Mouse (Mus musculus): ENCODE data around the gene Fis1.
"Not testable (repeated sequence)": the region's sequence is repeated elsewhere in the genome, so short reads cannot be mapped to it uniquely, and the experiment has no call there.

Fis1 gene

DNA sequence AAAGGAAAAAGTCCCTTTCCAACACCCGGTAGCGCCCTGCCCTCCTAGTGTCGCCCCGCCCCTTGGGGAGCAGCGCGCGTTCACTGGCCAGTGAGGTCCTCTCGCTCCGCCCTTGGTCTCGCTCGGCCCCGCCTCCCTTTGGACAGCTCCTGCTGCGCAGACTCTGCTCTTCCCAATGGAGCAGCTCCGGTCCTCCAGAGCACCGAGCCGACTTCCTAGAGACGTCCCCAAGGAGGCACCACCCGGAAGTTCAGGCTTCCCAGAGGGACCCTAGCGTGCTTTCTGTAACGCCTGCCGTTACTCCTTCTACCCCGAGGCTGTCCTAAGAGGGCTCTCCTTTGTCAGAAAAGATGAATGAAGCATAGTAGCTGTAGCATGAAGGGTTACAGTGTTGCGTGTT is at the start of gene Fis1:
TSS of gene Fis1 (plus strand) at position 261 of the 400 bp plus-strand sequence.
- peak; percentile 94 for DNase-seq

DNA sequence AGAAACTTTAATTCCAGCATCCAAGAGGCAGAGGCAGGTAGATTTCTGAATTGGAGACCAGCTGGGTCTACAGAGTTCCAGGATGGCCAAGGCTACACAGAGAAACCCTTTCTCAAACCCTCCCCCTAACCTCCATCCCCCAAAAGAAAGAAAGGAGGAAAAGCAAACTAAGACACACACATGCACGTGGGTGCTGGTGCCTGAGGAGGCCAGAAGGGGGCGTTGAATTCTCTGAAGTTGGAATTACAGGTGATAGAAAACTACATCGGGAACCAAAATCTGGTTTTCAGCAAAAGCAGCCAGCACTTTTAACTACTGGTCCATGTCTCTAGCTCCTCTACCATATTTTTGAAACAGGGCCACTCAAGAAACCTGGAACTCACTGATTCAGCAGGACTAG is 48.5 kb upstream of the Fis1 start:
- no peak for DNase-seq

DNA sequence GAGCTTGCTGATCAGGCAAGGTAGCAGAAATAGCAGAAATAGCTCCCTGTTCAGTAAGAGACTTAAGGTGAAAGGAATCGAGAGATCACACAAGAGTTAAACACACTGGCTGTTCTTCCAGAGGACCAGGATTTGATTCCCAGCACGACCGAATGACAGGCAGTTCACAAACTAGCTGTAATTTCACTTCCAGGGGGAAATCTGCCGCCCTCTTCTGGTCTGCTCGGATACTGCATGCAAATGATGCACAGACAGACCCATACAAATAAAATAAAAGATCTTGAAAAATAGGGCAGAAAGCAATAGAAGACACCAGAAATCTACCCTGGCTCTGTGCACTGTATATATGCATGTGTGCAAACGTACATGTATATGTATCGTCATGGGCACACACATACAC is 47.4 kb upstream of the Fis1 start:
- DNase-seq, result peak; percentile 40

DNA sequence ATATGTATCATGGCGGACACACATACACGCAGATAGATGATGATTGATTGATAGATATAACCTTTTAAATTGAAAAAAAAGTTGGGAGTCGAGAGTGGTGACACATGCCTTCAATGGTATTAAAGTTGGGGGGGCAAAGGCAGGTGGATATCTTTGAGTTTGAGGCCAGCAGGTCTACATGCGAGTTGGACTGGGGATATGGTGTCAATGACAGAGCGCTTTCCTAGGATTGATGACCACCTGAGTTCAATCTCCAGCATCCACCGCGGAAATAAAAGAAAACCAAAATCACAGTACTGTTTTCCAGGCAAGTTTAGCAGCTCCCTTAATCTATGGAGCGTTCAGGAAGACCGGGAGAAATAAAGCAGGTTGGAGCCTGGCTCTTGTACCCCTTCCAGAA is 45.5 kb upstream of the Fis1 start:
- no peak for DNase-seq

DNA sequence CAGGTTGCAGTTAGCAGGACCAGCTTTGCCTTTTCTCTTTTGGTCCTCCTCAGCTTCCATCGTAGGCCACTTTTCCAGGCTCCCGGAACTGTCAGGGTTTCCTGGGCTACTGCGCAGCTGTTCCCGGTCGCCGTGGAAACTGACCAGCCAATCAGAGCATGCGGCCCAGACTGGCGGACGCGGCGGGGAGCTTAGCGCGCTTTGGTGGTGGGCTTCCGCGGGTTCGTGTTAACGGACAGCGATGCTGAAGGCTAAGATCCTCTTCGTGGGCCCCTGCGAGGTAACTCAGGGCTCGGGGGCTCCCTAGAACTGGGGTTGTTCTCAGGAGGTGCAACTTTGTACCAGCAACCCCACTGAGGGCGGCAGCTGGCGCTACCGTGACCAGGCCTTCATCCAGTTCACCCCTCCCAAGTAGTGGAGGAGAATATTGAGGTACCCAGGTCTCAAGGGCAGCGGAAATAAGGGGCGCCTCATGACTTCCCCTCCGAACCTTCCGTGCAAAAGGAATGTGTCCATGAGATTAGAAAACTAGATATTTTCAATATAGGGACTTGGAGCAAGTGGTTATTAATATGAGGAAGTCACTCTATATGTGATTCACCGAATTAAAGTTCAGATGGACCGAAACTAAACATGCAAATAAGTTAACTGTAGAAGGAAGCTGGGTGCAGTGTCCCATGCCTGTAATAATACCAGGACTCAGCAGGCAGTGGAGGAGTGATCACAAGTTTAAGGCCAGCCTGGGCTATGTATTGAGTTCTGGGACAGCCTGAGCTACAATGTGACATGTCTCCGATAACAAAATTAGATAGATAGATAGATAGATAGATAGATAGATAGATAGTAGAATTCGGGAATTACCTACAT is 44.9 kb upstream of the Fis1 start, which contains the start of gene Ift22:
TSS of gene Ift22 (plus strand) at position 160 of the 867 bp plus-strand sequence.
- peak; percentile 93 for DNase-seq

DNA sequence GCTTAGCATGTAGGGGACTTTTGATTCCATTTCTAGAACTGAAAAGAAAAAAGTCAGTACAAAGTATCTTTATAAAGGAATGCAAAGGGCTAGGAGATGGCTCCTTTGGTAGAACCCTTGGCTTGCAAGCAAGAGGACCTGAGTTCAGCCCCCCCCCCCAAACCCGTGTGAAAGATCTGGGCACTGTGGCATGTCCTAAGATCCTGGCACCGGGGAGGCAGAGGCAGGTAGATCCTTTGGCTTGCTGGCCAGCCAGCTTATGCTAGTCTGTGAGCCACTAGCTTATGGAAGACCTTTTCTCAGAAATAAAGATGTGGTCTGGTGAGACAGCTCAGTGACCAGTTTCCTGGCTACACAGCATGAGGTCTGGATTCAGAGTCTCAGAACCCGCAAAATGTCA is 38.9 kb upstream of the Fis1 start:
- no peak for DNase-seq

DNA sequence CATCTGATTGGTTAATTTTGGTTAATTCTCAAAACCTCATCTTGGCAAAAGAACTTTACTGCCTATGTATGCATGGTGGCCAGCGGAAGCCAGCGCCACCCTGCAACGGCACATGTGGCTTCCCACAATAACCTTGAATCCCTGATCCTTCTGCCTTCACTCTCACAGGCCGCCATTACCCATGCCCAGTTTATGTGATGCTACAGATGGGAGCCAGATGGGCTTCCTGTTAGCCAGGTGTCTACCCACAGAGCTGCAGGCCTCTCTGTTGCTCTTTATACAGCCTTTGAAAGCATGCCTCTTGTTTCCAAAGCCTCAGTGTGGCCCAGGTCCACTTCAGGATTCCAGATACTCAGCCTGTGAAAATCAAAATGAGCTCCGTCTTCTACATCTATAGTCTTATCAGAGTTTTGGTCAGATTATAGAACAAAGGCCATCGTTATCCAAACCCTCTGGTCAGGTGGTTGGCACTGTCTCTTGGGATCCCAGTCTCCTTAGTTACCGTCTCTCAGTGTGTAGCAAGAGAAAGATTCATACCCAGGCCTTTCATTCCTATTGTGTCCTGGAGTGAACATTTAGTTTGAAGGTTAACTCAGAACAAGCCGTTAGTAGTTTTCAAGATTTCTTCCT is 35.3 kb upstream of the Fis1 start:
- DNase-seq, result no peak

DNA sequence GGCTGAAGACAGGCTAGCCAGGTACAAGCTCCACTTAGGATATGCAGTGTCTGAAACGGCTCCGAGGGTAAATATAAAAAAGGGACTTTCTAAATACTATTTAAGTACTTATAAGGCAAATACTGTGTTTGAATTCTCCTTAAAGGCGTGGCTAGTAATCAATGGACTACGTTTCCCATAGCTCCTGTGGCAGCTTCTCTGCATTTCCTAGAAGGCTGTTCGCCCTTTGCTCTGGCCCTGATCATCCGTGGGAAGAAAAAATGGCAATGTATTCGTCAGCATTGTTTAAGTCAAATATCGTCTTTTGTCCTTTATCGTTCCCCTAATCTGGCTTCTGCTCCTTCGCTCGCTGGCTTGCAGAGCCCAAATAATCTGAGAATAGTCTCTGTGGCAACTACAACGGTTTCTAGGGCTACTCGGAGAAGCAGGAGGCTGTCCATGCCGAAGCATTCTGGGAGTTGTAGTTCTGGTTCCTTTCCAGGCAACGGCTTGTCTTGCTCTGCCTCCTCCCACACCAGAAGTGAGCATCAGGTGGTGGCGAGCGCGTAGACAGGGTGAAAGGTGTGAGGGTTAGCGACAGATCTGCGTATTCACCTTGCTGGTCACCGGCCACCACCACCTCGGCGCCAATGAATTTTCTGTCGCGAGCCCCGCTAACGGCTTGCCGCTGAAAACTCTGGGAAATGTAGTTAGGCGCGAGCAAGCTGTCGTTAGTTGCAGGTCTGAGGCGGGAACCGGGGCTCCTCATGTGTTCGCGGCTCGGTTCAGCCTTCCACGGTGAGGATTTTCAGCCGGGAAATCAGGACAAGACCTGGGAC is 34.2 kb upstream of the Fis1 start:
- DNase-seq, result peak; percentile 89

DNA sequence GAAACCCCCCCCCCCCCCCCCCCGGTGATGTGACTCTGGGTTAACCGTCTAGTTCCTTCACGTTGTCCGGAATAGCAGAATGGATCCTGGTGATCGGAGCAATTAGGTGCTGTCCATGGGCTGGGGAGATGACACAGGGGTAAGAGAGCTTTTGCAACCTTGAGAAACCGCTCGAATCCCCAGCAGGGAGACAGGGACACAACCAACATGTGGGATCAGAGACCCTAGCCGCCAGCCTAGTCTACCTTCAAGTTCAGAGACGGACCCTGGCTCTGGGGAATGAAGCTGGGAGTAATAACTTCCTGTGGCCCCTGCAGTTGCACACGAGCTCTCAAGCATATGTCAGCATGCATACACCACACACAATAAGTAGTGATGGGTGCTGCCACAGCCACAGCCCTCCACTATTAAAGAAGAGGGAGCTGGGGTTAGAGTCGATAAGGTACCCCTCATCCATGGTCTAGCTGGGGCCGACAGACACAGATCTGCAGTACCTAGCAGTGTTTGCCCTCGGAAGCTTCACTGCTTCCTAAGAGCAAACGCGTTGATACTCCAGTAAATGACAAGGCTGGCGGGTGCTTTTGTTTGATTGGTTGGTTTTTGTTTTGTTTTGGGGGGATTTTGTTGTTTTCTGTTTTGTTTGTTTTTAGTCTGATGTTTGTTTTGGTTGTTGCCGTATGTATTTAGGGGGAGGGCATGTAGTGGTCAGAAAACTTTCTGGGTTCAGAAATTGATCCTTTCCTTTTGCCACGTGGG is 33.4 kb upstream of the Fis1 start:
- no peak for DNase-seq

DNA sequence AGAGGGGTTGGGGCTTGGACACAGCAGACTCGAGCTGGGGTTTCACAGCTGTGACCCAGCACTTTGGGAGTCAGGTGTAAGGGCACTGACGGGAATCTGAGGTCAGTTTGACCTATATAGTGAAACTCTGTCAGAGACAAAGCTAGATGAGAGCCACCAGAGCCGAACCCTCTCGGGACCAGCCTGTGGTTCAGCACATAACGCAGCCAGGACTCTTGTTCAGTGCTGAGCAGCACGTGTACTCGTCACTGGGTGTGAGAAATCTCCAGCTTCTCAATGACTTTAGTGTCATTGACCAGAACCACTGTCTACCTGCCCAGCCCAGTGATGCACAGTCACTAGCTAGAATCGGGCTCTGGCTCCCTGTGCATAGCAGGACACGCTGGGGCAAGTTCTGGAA is 30.2 kb upstream of the Fis1 start:
- no peak for DNase-seq

DNA sequence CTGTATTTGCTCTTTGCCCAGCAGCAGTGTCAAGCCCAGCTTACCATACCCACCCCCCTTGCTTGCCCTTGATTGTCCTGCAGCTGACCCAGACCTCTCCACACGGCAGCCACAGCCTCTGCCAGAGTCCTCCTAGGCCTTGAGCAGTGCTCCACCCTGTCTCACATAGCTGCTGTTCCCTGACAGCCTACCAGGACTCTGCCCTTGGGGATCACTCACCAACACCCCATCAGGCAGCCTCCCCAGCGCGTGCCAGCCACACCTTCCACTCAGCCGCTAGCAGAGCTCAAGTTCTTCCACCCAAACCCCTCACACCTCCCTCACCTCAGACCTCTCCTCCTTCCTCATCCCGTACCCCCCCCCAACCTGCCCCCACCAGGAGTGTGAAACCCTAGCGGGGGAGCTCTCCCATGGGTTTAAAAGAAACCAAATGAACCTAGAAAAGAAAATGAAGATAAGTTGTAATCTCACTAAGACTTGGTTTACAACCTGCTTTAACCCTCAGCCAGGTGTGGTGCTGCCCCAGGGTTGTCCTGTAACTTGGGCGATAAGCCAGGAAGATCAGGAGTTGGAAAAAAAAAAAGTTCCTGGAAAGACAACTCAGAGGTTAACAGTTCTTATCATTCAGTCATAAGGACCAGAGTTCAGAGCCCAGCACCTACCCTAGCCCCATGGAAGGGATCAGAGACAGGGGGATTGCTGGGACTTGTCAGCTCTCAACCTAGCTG is 29.2 kb upstream of the Fis1 start:
- no peak for DNase-seq

DNA sequence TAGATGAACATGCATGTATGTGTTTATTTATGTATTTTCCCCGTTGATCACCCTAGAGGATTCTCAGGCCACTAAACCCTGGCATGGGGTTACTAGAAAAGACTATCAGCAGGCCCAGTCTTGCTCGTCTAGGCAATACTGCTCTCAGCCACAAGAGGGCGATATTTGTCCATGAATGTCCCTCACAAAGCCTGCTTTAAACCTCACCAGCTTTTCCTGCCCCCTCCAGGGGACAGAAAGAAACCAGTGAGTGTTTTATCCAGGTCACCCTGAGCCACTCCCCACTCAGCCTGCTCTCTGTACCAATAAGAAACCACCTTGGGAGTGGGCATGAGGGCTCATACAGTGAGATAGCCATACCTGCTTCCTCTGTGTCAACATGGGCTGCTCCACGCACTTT is 24.0 kb upstream of the Fis1 start:
- DNase-seq, result peak; percentile 88

DNA sequence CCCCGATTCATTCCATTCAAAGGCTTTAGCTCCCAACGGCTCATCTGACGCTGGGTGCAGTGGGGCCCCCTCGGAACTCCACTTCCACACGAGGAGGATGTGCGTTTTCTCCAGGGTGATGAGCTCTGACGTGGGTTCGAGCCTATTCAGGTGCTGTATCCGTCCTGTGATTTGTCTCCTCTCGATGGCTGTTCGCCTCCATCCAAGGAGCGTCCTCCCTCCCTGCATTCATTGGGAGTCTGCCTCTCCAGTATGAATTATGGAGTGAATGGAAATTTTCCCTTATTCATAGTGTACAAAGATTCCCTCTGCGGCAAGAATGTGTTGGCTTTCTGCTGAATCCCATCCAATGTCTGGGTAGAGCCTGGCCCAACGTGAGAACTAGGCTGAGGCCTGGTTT is 21.2 kb upstream of the Fis1 start:
- DNase-seq, result no peak

DNA sequence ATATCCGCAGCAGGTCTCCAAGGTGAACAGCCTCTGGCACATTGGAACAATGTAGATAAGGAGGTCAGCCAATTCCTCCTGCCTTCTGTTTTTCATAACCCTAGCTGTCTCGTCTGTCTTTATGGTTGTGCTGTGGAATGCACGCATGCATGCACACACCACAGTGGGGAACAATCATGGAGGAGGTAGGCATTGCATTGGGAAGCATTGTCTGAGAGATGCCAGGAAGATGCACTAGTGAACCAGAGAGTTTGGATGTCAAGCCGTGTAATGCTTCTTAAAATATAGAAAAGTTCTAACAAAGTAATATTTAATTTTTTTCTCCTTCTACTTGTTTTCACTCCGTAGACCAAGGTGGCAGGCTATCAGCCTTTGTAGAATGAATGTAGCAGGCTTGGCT is 20.1 kb upstream of the Fis1 start:
- DNase-seq, result no peak

DNA sequence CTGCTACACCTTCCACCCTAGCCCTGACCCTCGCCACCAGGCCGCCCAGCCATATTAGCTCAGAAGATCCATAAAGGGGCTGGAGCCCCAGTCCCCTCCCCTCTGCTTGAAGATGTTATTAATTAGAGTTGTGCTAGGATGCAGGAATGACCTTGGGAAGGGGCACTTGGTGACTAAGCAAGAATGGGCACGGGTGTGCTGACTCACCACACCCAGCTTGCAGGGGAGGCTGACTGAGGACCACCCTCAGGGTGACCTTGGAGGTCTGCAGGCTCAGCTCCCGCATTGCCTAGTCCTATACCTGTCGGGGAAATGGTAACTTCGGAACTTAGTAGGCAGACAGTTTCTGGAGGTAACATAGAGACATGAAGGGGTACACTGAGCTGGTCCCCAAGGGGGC is 19.1 kb upstream of the Fis1 start:
- DNase-seq, result no peak

DNA sequence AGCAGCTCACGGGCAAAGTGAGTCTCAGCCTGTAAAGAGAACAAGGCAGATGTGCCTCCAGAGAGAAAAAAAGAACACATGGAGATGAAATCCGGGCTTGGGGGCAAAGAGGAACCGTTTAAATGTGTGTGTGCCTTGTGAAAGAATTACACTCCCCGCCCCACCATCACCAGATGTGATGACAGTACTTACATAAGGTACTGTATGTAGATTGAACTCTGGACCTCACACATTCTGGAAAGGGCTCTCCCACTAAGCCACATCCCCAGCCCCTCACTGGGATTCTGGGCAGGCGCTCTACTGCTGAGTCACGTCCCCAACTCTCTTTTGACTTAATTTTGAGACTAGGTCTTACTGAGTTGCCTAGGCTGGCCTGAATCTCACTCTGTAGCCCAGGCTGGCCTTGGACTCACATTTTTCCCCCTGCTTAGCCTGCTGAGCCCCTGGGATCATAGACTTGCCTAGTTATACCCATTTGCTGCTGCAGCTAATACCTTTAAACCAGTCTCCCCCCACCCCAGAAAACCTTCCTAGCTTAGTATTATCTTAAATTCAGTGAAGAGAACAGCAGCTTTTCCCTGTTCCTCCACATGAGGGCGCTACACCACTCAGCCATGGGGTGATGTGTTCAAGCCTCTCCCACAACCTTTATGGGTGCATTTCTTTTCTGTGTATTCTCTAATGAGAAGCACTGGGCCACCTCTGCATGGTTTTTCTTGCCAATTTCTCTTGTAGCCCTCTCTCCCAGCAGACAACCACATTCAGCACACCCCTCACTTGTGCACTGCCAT is 17.0 kb upstream of the Fis1 start:
- peak; percentile 31 for DNase-seq

DNA sequence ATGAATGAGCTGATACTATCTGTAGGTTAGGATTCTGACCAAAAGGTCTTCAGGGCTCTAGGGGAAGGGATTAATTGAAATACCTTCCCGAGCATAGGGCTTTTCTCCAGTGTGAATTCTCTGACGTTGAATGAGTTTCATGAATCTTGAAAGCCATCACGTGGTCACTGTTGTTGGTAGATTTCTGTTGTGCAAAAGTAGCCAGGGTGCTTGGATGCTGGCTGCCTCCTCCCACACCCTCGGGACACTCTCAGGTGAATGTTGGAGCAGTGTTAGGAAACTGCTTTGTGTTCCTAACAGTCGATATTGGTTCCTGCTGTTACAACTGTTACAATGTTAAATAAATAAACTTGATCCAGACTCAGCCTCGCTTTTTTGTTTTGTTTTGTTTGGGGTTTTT is 16.3 kb upstream of the Fis1 start:
- no peak for DNase-seq

DNA sequence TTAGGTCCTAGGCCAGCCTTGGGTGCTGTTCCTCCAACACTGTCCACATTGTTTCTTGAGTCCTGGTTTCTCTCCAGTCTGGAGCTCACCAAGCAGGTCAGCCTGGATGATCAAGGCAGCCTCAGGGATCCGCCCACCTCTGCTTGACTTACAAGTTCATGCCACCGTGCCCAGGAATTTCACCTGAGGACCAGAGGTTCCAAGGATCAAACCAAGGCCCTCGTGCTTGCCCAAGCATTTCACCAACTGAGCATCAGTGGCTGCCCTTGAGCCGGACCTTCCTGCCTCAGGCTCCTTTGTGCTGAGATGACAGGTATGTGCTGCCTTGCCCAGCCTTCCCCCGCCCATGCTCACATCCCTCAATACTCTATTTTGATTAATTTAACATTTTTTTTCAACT is 15.5 kb upstream of the Fis1 start:
- DNase-seq, result peak; percentile 54

DNA sequence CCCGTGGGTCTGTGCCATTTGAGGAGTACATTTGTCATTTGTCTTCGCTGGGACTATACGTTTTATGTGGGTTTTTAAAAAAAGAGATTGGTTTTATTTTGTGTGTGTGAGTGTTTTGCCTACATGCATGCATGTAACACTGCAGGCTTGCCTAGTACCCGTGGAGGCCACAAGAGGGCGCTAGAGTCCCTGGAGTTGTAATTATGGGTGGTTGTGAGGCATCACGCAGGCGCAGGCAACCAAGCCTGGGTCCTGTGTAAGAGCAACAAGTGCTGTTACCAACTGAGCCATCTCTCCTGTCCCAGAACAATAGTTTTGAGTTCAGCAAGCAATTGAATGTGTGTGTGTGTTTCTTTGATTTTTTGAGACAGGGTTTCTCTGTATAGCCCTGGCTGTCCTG is 13.8 kb upstream of the Fis1 start:
- DNase-seq, result peak; percentile 28

DNA sequence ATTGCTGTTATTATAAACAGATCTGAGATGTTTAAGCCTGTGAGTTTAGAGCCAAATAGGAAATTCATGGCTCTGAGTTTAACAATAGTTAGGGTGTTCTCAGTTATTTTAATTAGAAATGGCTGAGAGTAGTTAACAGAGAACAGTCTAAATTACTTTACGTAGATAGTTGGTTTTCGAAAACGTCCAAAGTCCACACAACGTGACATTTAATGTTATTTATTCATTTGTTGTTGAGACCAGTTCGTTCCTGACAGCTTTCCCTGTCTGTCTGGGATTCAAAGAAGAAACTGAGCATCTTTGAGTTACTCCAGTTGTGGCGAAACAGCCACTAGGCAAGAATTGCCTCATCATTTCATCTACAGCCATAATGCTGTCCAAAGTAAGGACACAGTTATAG is 13.0 kb upstream of the Fis1 start:
- DNase-seq, result not testable (repeated sequence)

DNA sequence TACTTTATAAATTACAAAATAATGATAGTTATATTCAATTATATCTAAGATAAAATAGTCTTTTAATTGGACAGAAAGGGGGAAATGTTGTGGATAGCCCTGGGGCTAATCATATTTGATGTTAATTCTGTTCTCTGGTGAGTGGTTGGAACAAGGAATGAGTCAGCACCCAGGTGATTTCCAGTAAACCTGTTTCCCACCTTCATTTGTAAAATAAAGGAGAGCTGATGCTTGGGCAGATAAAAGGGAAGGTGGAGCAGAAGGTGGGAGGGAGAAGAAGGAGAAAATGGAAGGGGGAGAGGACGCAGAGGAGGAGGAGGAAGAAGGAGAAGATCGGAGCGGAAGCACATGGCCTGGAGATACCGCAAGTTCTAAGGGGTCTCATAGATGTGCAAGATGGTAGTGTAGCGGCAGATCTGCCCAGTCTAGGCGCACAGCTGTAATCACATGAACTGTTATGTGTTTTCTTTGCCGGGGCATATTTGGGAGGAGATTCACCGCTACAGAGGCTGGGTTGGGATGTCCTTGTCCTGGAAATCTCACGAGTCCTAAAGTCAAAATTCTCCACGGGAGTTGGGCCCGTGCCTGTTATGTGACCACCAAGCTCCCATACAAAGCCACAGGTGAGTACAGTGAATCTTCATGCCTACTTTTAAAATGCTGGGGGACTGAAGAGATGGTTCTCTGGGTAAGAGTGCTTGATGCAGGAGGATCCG is 12.1 kb upstream of the Fis1 start:
- no peak for DNase-seq

All from kidney, adult 18-20 months (tissue).